Mouse (Mus musculus): Measurements from ENCODE around the gene Pinlyp.

Pinlyp gene

GRCm38 (mm10) chr7:24525686-24526420, 20.1 kb downstream of the Pinlyp start:
- no peak for DNase-seq (ENCODE audit: low read depth, low spot score)

DNA sequence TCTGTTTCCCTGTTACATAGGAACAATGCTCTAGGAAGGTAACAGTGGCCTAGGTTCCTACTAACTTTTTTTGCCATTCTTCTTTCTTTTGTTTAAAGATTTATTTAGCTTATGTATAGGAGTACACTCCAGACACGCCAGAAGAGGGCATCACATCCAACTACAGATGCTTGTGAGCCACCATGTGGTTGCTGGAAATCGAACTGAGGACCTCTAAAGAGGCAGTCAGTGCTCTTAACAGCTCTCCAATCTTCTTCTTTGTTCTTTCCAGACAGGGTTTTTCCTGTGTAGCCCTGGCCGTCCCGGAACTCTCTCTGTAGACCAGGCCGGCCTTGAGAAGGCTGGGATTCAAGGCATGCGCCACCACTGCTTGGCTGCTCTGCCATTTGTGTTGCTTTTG, 20.9 kb downstream of the Pinlyp start:
- peak; percentile 63 for DNase-seq (ENCODE audit: low read depth, low spot score)

GRCm38 (mm10) chr7:24523723-24524122, 22.2 kb downstream of the Pinlyp start:
- no peak for DNase-seq (ENCODE audit: low read depth, low spot score)

GRCm38 (mm10) chr7:24522805-24523204, 23.1 kb downstream of the Pinlyp start:
- peak; percentile 62 for DNase-seq (ENCODE audit: low read depth, low spot score)

- DNase-seq (ENCODE audit: low read depth, low spot score): peak; percentile 43
These were observed 25.9 kb downstream of the Pinlyp start for GRCm38 (mm10) chr7:24520054-24520453.

GRCm38 (mm10) chr7:24519130-24519529, 26.8 kb downstream of the Pinlyp start:
- DNase-seq (ENCODE audit: low read depth, low spot score): peak; percentile 79

DNA sequence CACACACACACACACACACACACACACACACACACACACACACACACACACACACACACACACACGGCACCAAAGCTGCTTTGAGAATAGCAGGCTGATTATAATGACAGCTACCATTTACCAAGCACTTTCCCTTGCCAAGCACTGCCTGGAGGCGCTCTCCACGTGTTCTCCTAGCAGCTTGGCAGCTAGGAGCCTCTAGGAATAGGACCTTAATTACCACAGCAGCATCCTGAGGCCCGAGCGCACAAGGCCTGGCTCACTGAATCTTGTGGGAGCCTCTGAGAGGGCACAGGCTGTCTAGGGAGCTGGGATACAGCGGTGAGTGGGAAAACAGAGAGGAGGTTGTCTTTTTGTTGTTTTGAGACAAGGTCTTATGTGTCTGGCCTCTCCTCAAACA, 28.3 kb downstream of the Pinlyp start:
- peak; percentile 55 for DNase-seq (ENCODE audit: low read depth, low spot score)

- DNase-seq (ENCODE audit: low read depth, low spot score): peak; percentile 98
These were observed 28.8 kb downstream of the Pinlyp start for GRCm38 (mm10) chr7:24517077-24517476.

- peak; percentile 93 for DNase-seq (ENCODE audit: low read depth, low spot score)
These were observed 29.6 kb downstream of the Pinlyp start for GRCm38 (mm10) chr7:24516319-24516718.

DNA sequence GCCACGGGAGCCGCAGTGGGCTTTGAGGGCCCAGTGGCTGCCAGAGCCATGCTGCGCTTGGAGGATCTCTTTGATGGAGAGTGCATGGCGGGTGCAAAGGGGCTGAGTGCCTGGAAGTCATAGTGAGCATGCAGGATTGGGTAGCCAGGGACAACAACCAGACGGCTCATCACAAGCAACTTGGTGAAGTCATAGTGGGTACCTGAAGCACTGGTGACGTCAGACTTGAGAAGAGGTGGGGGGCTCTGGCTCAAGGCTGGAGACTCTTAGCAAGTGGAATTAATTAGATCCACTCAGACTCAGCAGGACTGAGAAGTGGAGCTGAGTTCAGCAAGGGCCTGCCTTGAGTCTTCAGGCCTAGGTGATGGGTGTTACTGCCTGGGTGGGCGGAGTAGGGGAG, 33.6 kb downstream of the Pinlyp start, which contains the start of gene AC161166.1:
AC161166.1 (minus strand) TSS at position 101 of the 400 bp plus-strand sequence.
- DNase-seq (ENCODE audit: low read depth, low spot score): no peak

DNA sequence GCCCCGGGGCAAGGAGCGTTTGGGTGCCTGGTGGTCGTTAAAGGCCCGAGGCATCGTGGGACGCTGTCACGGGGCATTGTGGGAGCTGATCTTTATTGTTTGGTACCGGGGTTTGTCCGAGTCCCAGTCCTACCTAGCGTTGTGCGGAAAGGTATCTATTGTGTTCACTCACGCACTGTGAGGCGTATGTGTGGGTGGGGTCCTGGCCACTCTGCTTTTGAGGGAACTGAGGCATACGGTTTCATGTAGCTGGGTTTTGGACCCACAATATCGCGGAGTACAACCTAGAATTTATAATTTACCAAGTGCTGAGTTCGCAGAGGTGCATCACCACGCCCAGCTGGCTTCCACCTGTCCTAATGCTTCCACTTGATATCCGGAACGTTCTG, 38.2 kb downstream of the Pinlyp start:
- no peak for DNase-seq (ENCODE audit: low read depth, low spot score)

DNA sequence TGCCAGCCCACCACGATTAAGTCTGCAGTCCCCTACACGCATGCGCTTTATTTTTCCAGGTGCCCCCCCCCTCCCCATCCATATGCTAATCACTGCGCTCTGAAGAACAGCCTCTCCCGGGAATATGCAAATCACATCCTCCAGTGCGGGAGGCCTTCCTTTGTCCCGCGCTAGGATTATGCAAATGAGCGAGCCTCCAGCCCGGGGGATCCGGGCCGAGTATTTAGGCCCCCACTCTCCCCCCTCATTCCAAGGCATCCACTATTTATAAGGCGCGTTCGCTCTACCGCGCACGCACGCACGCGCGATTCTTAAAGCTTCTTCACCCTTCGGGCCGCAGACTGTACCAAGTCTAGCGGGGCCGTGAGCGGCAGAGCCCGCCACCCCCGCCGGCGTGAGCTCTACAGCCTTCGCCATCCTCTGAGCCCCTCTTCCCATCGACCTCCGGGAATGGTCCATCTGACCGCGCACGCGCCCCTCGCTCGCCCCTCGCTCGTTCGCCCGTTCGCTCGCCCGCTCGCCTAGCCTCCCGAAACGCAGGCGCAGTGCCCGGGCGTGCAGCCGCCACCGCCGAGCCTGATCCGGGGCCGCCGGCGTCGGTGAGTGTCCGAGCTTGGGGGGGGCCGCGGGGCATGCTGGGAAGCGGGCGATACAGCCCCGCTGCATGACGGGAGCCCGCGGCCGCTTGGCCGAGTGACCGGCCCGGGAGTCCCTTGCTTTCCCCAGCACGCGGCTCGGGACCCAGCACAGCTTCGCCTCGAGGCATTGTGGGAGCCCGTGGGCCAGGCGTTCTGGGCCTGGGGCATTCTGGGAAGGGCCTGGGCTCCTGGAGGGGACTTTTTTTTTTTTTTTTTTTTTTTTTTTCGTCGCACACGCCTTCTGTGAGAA, 38.8 kb downstream of the Pinlyp start, which contains the start of gene Zfp428:
Zfp428 (plus strand) TSS at position 169 of the 888 bp plus-strand sequence.
- DNase-seq (ENCODE audit: low read depth, low spot score): peak; percentile 98

GRCm38 (mm10) chr7:24506476-24506837, 39.5 kb downstream of the Pinlyp start:
- no peak for DNase-seq (ENCODE audit: low read depth, low spot score)

DNA sequence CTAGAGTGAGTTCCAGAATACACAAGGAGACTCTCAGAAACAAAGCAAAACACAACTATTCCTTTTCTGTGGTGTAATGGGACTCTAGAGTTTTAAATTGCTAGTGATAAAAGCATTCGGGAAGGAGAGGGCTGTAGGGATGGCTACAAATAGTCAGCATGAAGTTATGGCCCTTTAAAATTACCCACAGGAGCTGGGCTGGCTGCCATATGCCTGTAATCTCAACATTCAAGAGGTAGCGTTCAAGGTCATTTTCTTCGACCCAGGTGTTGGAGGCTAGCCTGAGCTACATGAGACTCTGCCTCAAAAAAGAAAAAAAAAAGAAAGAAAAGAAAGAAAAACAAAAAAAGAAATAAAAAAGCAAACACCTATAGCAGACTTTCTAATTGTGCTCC, 39.9 kb downstream of the Pinlyp start:
- no peak for DNase-seq (ENCODE audit: low read depth, low spot score)

GRCm38 (mm10) chr7:24505447-24506064, 40.4 kb downstream of the Pinlyp start:
- peak; percentile 85 for DNase-seq (ENCODE audit: low read depth, low spot score)

GRCm38 (mm10) chr7:24504868-24505267, 41.0 kb downstream of the Pinlyp start:
- DNase-seq (ENCODE audit: low read depth, low spot score): peak; percentile 91

- DNase-seq (ENCODE audit: low read depth, low spot score): no peak
These were observed 41.9 kb downstream of the Pinlyp start for GRCm38 (mm10) chr7:24504004-24504403.

- peak; percentile 67 for DNase-seq (ENCODE audit: low read depth, low spot score)
These were observed 44.4 kb downstream of the Pinlyp start for GRCm38 (mm10) chr7:24501492-24501891.

GRCm38 (mm10) chr7:24500929-24501328, 45.0 kb downstream of the Pinlyp start:
- DNase-seq (ENCODE audit: low read depth, low spot score): peak; percentile 86

GRCm38 (mm10) chr7:24499856-24500577, 45.9 kb downstream of the Pinlyp start:
- DNase-seq (ENCODE audit: low read depth, low spot score): peak; percentile 91
